Mouse (Mus musculus): ENCODE data around the gene Map3k7.
"Not testable (repeated sequence)": the region's sequence is repeated elsewhere in the genome, so short reads cannot be mapped to it uniquely, and the experiment has no call there.

Map3k7 gene

DNA sequence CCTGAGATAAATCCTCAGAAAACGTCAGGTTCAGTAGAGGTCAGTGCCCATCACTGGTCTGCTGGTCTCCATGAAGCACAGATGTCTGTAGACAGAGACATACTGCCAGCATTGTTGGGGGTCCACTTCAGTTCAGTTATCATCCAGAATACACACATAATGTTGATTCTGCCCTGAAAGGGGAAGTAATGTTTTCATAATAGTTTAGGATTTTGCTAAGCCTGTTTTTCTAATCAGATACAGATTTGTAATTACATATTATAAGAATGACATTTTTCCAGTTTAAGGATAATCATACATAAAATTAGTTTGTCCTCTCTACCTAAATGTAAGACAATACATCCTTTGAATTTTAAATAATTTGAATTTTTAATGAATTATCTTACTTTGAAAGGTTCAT is 30.0 kb downstream of the Map3k7 start:
- DNase-seq: no peak

DNA sequence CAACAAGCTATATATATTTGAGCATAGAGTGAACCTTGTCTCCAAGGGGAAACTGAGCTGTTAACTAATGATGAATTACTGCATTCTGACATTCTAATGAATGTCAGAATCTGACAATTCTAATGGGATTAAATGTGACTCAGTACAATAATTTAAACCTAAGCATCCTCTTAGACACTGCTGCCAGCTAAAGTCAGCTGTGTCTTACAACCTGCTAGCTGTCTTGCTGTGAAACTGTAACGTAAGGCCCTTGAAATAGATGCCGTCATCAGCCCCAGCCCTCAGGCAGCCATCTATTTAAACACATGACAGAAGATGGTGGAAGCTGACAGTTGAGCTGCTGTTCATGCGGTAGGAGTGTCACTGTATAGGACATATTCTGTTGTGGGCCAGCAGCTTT is 37.6 kb downstream of the Map3k7 start:
- DNase-seq: peak; percentile 72

DNA sequence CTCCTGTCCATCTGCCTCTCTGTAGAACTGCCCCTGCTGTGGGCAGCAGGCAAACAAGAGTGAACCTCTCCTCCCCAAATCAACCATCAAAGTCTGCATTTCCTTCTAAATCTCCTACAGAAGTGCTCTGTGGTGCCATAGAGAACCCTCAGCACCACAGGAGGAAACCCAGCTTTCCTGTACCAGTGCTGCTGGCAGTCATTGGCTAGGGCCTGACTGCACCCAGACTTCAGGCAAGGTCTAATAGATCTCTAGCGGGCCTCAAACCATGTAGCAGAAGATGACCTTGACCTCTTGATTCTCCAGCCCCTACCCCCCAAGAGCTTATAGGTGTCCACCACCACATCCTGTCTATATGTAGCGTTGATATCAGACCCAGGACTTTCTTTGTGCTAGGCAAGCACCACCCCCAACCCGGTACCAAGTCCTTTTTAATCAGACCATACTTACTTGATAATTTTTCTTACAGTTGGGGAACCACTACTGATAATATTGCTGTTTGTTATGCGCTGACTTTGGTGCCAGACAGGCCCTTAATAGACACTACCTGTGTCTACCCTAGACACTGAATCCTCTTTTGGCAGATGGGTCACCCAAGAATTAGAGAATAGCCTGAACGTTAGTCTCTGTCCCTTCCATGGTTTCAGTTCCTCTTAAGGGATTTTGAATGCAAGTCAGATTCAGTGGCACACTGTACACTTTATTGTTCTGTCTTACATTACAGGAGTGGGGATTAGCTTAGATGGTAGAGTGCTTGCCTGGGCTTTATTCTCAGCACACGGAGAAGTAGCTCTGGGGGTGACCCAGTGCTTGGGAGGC is 41.1 kb downstream of the Map3k7 start:
- DNase-seq: peak; percentile 86

GRCm38 (mm10) chr4:32007174-32007573 is 43.3 kb downstream of the Map3k7 start:
- DNase-seq: no peak

- peak; percentile 62 for DNase-seq
Observed at GRCm38 (mm10) chr4:32008095-32008494, 44.2 kb downstream of the Map3k7 start.

- DNase-seq: peak; percentile 4
Observed at GRCm38 (mm10) chr4:32010808-32011207, 46.9 kb downstream of the Map3k7 start.

- peak; percentile 78 for DNase-seq
Observed at GRCm38 (mm10) chr4:32011218-32011973, 47.5 kb downstream of the Map3k7 start.

DNA sequence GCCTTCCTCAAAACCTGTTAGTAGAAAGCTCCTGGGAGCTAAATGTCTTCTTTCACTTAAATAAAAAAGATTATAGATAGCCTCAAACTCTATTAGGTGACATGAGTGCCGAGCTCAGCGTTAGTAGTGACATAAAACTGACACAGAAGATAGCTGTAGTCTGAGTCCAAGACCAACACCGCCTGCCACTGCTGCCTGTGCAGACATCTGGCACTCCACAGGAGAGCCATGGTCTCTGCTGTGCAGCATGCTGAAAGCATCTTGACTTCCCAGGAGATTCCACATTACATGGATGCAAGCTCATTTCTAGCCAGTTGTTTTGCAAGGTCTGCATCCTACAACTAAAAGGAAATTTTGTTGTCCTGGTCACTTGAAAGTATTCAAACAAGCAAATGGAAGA is 57.2 kb downstream of the Map3k7 start:
- peak; percentile 53 for DNase-seq

- DNase-seq: peak; percentile 72
Observed at GRCm38 (mm10) chr4:32022321-32022720, 58.4 kb downstream of the Map3k7 start.

DNA sequence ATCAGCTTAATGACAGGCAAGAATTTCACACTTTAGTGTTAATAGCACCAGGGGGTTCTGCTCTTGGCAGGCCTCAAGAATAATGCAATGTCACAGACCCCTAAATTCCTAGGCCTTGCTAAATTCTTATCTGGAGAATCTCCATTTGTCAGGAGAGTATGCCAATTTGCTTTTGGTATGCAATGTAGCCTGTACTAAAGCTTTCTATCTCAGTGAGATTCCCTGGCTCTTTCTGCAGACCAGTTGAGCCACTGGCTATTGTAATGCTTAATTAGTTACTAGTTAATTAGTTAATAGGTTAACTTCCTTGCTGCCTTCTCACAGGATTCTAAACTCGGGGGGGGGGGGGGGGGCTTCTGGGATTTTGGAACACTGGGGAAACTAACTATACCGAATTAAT is 60.3 kb downstream of the Map3k7 start:
- not testable (repeated sequence) for DNase-seq

GRCm38 (mm10) chr4:32025105-32025504 is 61.2 kb downstream of the Map3k7 start:
- peak; percentile 60 for DNase-seq

- DNase-seq: peak; percentile 65
Observed at GRCm38 (mm10) chr4:32027094-32027493, 63.2 kb downstream of the Map3k7 start.

- DNase-seq: peak; percentile 68
Observed at GRCm38 (mm10) chr4:32037267-32037666, 73.4 kb downstream of the Map3k7 start.

DNA sequence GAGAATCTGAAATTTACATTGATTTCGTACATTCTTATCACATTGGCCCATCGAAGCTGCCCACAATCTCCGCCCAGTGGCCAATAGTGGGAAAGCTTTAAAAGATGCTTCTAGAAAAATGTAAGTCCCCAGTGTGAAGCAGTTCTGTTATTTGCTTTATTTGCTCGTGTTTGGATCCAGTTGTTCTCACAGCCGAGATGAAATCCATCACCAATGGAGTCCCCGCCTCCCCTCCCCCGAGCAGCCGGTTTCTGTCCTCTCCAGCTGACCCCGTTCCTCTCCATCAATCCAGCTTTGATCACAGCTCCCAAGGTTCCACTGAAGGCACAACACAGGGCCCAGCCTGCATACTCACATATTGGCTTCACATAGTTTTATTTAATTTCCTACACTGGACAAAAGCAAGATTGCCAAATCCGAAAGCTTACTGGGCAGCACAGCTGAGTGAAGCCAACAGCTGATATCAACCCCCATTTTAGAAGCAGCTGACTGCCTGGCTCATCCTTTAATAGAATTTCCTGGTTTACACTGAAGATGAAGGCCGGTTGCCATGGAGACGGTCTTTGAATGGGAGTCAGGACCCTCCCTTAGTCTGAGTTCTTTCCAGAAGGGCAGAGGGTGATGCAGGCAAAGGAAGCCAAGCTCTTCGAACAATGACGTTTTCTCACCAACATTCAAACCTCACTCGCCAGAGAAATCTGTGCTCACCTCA is 78.0 kb downstream of the Map3k7 start:
- DNase-seq: peak; percentile 78

- DNase-seq: peak; percentile 21
Observed at GRCm38 (mm10) chr4:32045234-32045633, 81.3 kb downstream of the Map3k7 start.

- no peak for DNase-seq
Observed at GRCm38 (mm10) chr4:32049824-32050223, 85.9 kb downstream of the Map3k7 start.

DNA sequence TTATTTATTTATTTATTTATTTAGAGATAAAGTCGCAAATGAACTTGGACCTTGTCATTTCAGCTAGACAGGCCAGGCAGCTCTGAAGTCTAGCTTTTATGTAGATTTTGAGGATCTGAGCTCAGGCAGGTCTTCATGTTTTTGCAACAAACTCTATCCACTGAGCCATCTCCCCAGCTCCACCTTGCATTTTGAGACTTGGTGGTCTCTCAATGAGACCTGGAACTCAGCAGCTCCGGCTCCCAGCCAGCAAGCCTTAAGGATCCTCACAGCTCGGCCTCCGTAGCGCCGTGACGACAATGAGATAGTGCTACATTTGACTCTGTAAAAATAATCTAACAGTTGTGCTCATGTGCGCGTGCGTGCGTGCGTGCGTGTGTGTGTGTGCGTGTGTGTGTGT is 89.3 kb downstream of the Map3k7 start:
- peak; percentile 64 for DNase-seq

DNA sequence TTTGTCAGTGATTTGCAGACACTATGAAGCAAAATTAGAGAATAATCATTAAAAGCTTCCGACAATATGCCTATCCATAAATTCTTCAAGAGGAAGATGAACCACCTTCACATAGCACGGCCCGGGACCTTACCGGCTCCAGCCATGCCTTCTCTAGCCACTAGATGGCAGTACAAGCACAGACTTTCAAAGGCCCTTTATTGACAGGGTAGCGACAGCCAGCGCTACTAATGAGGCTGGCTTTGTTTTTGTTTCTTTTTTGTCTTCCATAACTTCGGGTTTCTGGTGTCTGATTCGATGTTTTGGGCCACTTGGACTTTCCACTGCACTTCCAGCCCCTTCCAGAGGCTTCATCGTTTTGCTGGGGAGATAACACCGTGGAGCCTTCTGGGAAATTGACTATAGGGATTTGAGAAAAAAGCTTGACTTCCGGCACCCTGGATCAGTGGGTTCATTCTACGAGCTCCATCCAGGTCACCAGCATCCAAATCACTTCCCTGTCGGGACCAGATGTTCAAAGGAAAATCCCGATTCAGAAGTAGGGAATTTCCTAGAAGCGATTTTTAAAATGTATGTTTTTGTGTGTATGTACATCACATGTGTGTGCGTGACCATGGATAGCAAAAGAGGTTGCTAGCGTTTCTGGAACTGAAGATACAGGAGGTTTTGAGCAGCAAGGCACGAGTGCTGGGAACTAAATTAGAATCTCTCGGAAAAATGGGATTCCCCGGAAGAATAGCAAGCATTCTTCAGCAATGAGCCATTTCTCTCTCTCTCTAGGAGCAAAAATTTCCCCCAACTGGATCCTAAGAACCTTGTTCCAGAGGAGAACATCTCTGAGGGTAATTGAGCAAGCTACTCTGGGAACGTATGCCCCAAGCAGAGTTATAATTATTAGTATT is 91.5 kb downstream of the Map3k7 start:
- peak; percentile 96 for DNase-seq

DNA sequence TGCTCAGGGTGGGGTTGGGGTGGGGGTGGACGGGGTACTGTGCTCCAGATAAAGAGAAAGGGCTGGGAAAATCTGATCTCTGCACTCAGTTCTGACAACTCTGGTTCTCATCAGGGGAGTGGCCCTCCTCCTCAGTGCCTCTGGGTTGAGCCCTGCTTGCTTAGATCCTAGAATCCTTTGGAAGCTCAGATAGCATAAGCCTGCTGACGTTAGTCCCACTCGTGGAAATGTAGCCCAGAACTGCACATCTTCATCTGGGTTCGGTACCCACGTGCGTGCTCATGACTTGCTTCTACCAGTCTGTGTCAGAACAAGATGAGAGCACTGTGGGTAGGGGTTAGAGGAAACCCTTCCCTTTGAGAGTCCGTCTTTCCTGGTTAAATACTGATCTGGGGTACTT is 92.5 kb downstream of the Map3k7 start:
- no peak for DNase-seq

GRCm38 (mm10) chr4:32057102-32057501 is 93.2 kb downstream of the Map3k7 start:
- DNase-seq: no peak

GRCm38 (mm10) chr4:32060686-32061085 is 96.8 kb downstream of the Map3k7 start:
- DNase-seq: peak; percentile 49

GRCm38 (mm10) chr4:32062381-32063059 is 98.6 kb downstream of the Map3k7 start:
- no peak for DNase-seq
